Mouse (Mus musculus): Measurements from ENCODE around the gene Tmem274. TPM values are rescaled to one million over a fixed set of nuclear protein-coding genes. Genes with fewer than 3 reads are reported as not detected.

Tmem274 gene
- total and polyA plus RNA-seq, 3 experiments = not detected

GRCm38 (mm10) chr4:149525170-149525569, 48.0 kb downstream of the Tmem274 start:
- no peak for DNase-seq (ENCODE audit: low spot score)
- no peak overlapping the region for H3K4me3 ChIP-seq (ENCODE audit: low read depth, low read length)
- TF ChIP-seq TAL1 (conservative IDR thresholded peaks at IDR 0.05; ENCODE audit: low read depth, low read length) = no peak
- TF ChIP-seq GATA1 (IDR thresholded peaks at IDR 0.05; ENCODE audit: borderline replicate concordance, low read length) = no peak
- TF ChIP-seq POLR2AphosphoS5 (IDR thresholded peaks at IDR 0.05; ENCODE audit: insufficient replicate concordance, low read depth, low read length) = no peak
- no peak for TF ChIP-seq CTCF (IDR thresholded peaks at IDR 0.05; ENCODE audit: low read depth, low read length)
- no peak for TF ChIP-seq GATA2 (IDR thresholded peaks at IDR 0.05; ENCODE audit: borderline replicate concordance, low read depth, low read length)
- H3K9me3 ChIP-seq (replicated peaks) = no peaks in the 10 kb centered on the region
- H3K4me1 ChIP-seq (ENCODE audit: insufficient read depth, low read depth, low read length) = no peaks in the 10 kb centered on the region
- no peak for ATAC-seq (ENCODE audit: extremely low read depth, insufficient number of reproducible peaks, low FRiP score, poor library complexity, severe bottlenecking)
- H3K36me3 ChIP-seq (replicated peaks) = no peaks in the 10 kb centered on the region
- H3K27me3 ChIP-seq (ENCODE audit: insufficient read depth, low read length) = peaks cover 30% of the 10 kb centered on the region

GRCm38 (mm10) chr4:149525811-149526210, 48.6 kb downstream of the Tmem274 start:
- H3K27me3 ChIP-seq (ENCODE audit: insufficient read depth, low read length) = peaks cover 27% of the 10 kb centered on the region
- H3K4me1 ChIP-seq (ENCODE audit: insufficient read depth, low read depth, low read length) = no peaks in the 10 kb centered on the region
- no peaks in the 10 kb centered on the region for H3K9me3 ChIP-seq (replicated peaks)
- TF ChIP-seq POLR2AphosphoS5 (IDR thresholded peaks at IDR 0.05; ENCODE audit: insufficient replicate concordance, low read depth, low read length) (no peak), TAL1 (conservative IDR thresholded peaks at IDR 0.05; ENCODE audit: low read depth, low read length) (no peak), GATA2 (IDR thresholded peaks at IDR 0.05; ENCODE audit: borderline replicate concordance, low read depth, low read length) (no peak), GATA1 (IDR thresholded peaks at IDR 0.05; ENCODE audit: borderline replicate concordance, low read length) (no peak), CTCF (IDR thresholded peaks at IDR 0.05; ENCODE audit: low read depth, low read length) (no peak)
- DNase-seq (ENCODE audit: low spot score) = no peak
- no peaks in the 10 kb centered on the region for H3K36me3 ChIP-seq (replicated peaks)
- no peak for ATAC-seq (ENCODE audit: extremely low read depth, insufficient number of reproducible peaks, low FRiP score, poor library complexity, severe bottlenecking)
- no peak overlapping the region for H3K4me3 ChIP-seq (ENCODE audit: low read depth, low read length)

- H3K9me3 ChIP-seq (replicated peaks) = no peaks in the 10 kb centered on the region
- TF ChIP-seq GATA2 (IDR thresholded peaks at IDR 0.05; ENCODE audit: borderline replicate concordance, low read depth, low read length) = no peak
- no peak for TF ChIP-seq CTCF (IDR thresholded peaks at IDR 0.05; ENCODE audit: low read depth, low read length)
- no peak for TF ChIP-seq TAL1 (conservative IDR thresholded peaks at IDR 0.05; ENCODE audit: low read depth, low read length)
- TF ChIP-seq POLR2AphosphoS5 (IDR thresholded peaks at IDR 0.05; ENCODE audit: insufficient replicate concordance, low read depth, low read length) = no peak
- no peak for TF ChIP-seq GATA1 (IDR thresholded peaks at IDR 0.05; ENCODE audit: borderline replicate concordance, low read length)
- H3K27me3 ChIP-seq (ENCODE audit: insufficient read depth, low read length) = peaks cover 22% of the 10 kb centered on the region
- no peak for DNase-seq (ENCODE audit: low spot score)
- H3K36me3 ChIP-seq (replicated peaks) = no peaks in the 10 kb centered on the region
- H3K4me1 ChIP-seq (ENCODE audit: insufficient read depth, low read depth, low read length) = no peaks in the 10 kb centered on the region
- H3K4me3 ChIP-seq (ENCODE audit: low read depth, low read length) = no peak overlapping the region
- ATAC-seq (ENCODE audit: extremely low read depth, insufficient number of reproducible peaks, low FRiP score, poor library complexity, severe bottlenecking) = no peak
Measured at GRCm38 (mm10) chr4:149526330-149526729, 49.2 kb downstream of the Tmem274 start.

- no peak for ATAC-seq (ENCODE audit: extremely low read depth, insufficient number of reproducible peaks, low FRiP score, poor library complexity, severe bottlenecking)
- H3K4me3 ChIP-seq (ENCODE audit: low read depth, low read length) = no peak overlapping the region
- TF ChIP-seq POLR2AphosphoS5 (IDR thresholded peaks at IDR 0.05; ENCODE audit: insufficient replicate concordance, low read depth, low read length) (no peak), GATA2 (IDR thresholded peaks at IDR 0.05; ENCODE audit: borderline replicate concordance, low read depth, low read length) (no peak), CTCF (IDR thresholded peaks at IDR 0.05; ENCODE audit: low read depth, low read length) (no peak), GATA1 (IDR thresholded peaks at IDR 0.05; ENCODE audit: borderline replicate concordance, low read length) (no peak), TAL1 (conservative IDR thresholded peaks at IDR 0.05; ENCODE audit: low read depth, low read length) (no peak)
- H3K9me3 ChIP-seq (replicated peaks) = no peaks in the 10 kb centered on the region
- H3K27me3 ChIP-seq (ENCODE audit: insufficient read depth, low read length) = peaks cover 16% of the 10 kb centered on the region
- H3K4me1 ChIP-seq (ENCODE audit: insufficient read depth, low read depth, low read length) = no peaks in the 10 kb centered on the region
- no peak for DNase-seq (ENCODE audit: low spot score)
- no peaks in the 10 kb centered on the region for H3K36me3 ChIP-seq (replicated peaks)
Measured at GRCm38 (mm10) chr4:149527621-149528354, 50.6 kb downstream of the Tmem274 start.

- H3K27me3 ChIP-seq (ENCODE audit: insufficient read depth, low read length) = peaks cover 12% of the 10 kb centered on the region
- TF ChIP-seq GATA2 (IDR thresholded peaks at IDR 0.05; ENCODE audit: borderline replicate concordance, low read depth, low read length) = no peak
- no peak for TF ChIP-seq CTCF (IDR thresholded peaks at IDR 0.05; ENCODE audit: low read depth, low read length)
- TF ChIP-seq POLR2AphosphoS5 (IDR thresholded peaks at IDR 0.05; ENCODE audit: insufficient replicate concordance, low read depth, low read length) = no peak
- no peak for TF ChIP-seq TAL1 (conservative IDR thresholded peaks at IDR 0.05; ENCODE audit: low read depth, low read length)
- TF ChIP-seq GATA1 (IDR thresholded peaks at IDR 0.05; ENCODE audit: borderline replicate concordance, low read length) = no peak
- no peak overlapping the region for H3K4me3 ChIP-seq (ENCODE audit: low read depth, low read length)
- no peaks in the 10 kb centered on the region for H3K4me1 ChIP-seq (ENCODE audit: insufficient read depth, low read depth, low read length)
- H3K36me3 ChIP-seq (replicated peaks) = no peaks in the 10 kb centered on the region
- ATAC-seq (ENCODE audit: extremely low read depth, insufficient number of reproducible peaks, low FRiP score, poor library complexity, severe bottlenecking) = no peak
- DNase-seq (ENCODE audit: low spot score) = no peak
- H3K9me3 ChIP-seq (replicated peaks) = no peaks in the 10 kb centered on the region
Measured at GRCm38 (mm10) chr4:149529691-149530090, 52.5 kb downstream of the Tmem274 start.

Other genes starting within 250 kb of the Tmem274 start
- 34.6 and 43.0 TPM in 2 replicates for gene Kif1b, start 169.7 kb upstream of the Tmem274 start, total RNA-seq (2014; fragmentation: Nextera tagmentation)
- gene Kif1b, start 169.7 kb upstream of the Tmem274 start, total RNA-seq (2017) = 32.7 and 32.9 TPM in 2 replicates
- gene Kif1b, start 169.7 kb upstream of the Tmem274 start, polyA plus RNA-seq (2012) = 2.6 and 3.6 TPM in 2 replicates
- 111 and 118 TPM in 2 replicates for gene Ube4b, start 50.6 kb upstream of the Tmem274 start, total RNA-seq (2014; fragmentation: Nextera tagmentation)
- 49.1 and 51.9 TPM in 2 replicates for gene Ube4b, start 50.6 kb upstream of the Tmem274 start, total RNA-seq (2017)
- gene Ube4b, start 50.6 kb upstream of the Tmem274 start, polyA plus RNA-seq (2012) = 336 and 346 TPM in 2 replicates
- gene Rbp7, start 22.4 kb upstream of the Tmem274 start, total RNA-seq (2014; fragmentation: Nextera tagmentation) = not detected in 2 replicates
- not detected in 2 replicates for gene Rbp7, start 22.4 kb upstream of the Tmem274 start, total RNA-seq (2017)
- gene Rbp7, start 22.4 kb upstream of the Tmem274 start, polyA plus RNA-seq (2012) = not detected in 2 replicates
- 6.3 and 10.8 TPM in 2 replicates for gene Nmnat1, start 7.8 kb downstream of the Tmem274 start, total RNA-seq (2014; fragmentation: Nextera tagmentation)
- gene Nmnat1, start 7.8 kb downstream of the Tmem274 start, total RNA-seq (2017) = 8.5 and 10.5 TPM in 2 replicates
- gene Nmnat1, start 7.8 kb downstream of the Tmem274 start, polyA plus RNA-seq (2012) = 1.3 and 2.0 TPM in 2 replicates
- gene Lzic, start 7.9 kb downstream of the Tmem274 start, total RNA-seq (2014; fragmentation: Nextera tagmentation) = 21.7 and 22.7 TPM in 2 replicates
- 50.7 and 54.8 TPM in 2 replicates for gene Lzic, start 7.9 kb downstream of the Tmem274 start, total RNA-seq (2017)
- 8.3 and 12.2 TPM in 2 replicates for gene Lzic, start 7.9 kb downstream of the Tmem274 start, polyA plus RNA-seq (2012)
- 0.98 TPM in 1 of 2 replicates, not detected in the other for gene Ctnnbip1, start 40.9 kb downstream of the Tmem274 start, total RNA-seq (2014; fragmentation: Nextera tagmentation)
- gene Ctnnbip1, start 40.9 kb downstream of the Tmem274 start, total RNA-seq (2017) = 0.87 and 1.3 TPM in 2 replicates
- gene Ctnnbip1, start 40.9 kb downstream of the Tmem274 start, polyA plus RNA-seq (2012) = 1.4 and 2.9 TPM in 2 replicates
- gene Clstn1, start 109.1 kb downstream of the Tmem274 start, total RNA-seq (2014; fragmentation: Nextera tagmentation) = 0.19 and 0.38 TPM in 2 replicates
- gene Clstn1, start 109.1 kb downstream of the Tmem274 start, total RNA-seq (2017) = 0.22 and 0.41 TPM in 2 replicates
- gene Clstn1, start 109.1 kb downstream of the Tmem274 start, polyA plus RNA-seq (2012) = 2.3 and 2.5 TPM in 2 replicates
- 17.3 and 23.9 TPM in 2 replicates for gene Pik3cd, start 225.2 kb downstream of the Tmem274 start, total RNA-seq (2014; fragmentation: Nextera tagmentation)
- 24.0 and 28.0 TPM in 2 replicates for gene Pik3cd, start 225.2 kb downstream of the Tmem274 start, total RNA-seq (2017)
- gene Pik3cd, start 225.2 kb downstream of the Tmem274 start, polyA plus RNA-seq (2012) = 37.0 and 40.3 TPM in 2 replicates